Mouse (Mus musculus) liver, postnatal 0 days (tissue): Measurements from ENCODE around the gene Irf1. TPM values are rescaled to one million over a fixed set of nuclear protein-coding genes. Genes with fewer than 3 reads are reported as not detected.

ENCODE experiments used
- ATAC-seq: fragments of 200-750 bp; cut with Nextera tagmentation; 2 replicates; pipeline ENCODE4 v1.8.0; 2017; ENCODE audit warnings: mild to moderate bottlenecking, moderate library complexity
- DNase-seq: peaks from one replicate; pipeline ENCODE4 v3.0.0-alpha.2; 2016
- H3K27ac ChIP-seq: fragments of 300-500 bp; sonication (generic); 2 replicates; pipeline ENCODE4 v1.5.1; 2014; ENCODE audit warnings: antibody characterized with exemption, moderate library complexity, mild to moderate bottlenecking, low read depth
- H3K27me3 ChIP-seq: fragments of 300-500 bp; sonication (generic); 2 replicates; pipeline ENCODE4 v1.6.1; 2014; ENCODE audit warnings: low read length, control low read depth, mixed read lengths; ENCODE audit not compliant: insufficient read depth
- H3K36me3 ChIP-seq: fragments of 300-500 bp; sonication (generic); replicated peaks from 2 replicates; pipeline ENCODE4 v1.6.1; 2014; ENCODE audit warnings: mild to moderate bottlenecking, control low read depth, low read length, moderate library complexity, mixed read lengths; ENCODE audit not compliant: insufficient read depth
- H3K4me1 ChIP-seq: fragments of 300-500 bp; sonication (generic); 2 replicates; pipeline ENCODE4 v1.6.1; 2014; ENCODE audit warnings: antibody characterized with exemption, mild to moderate bottlenecking, control low read depth; ENCODE audit not compliant: insufficient read depth
- H3K4me2 ChIP-seq: fragments of 300-500 bp; sonication (generic); 2 replicates; pipeline ENCODE4 v1.6.1; 2014; ENCODE audit warnings: low read depth, mild to moderate bottlenecking, low read length, moderate library complexity, mixed read lengths
- H3K4me3 ChIP-seq: fragments of 300-500 bp; sonication (generic); 2 replicates; pipeline ENCODE4 v1.5.1; 2014; ENCODE audit warnings: low read depth, low read length
- H3K9ac ChIP-seq: fragments of 300-500 bp; sonication (generic); replicated peaks from 2 replicates; pipeline ENCODE4 v1.6.1; 2014; ENCODE audit warnings: mild to moderate bottlenecking, moderate library complexity
- H3K9me3 ChIP-seq: fragments of 300-500 bp; sonication (generic); 2 replicates; pipeline ENCODE4 v1.6.1; 2016; ENCODE audit warnings: mild to moderate bottlenecking, control low read depth, low read length, mixed read lengths
- CTCF ChIP-seq: sonication (generic); IDR thresholded peaks from 2 replicates; pipeline ENCODE4 v1.5.1; 2016; ENCODE audit warnings: antibody characterized with exemption, low read depth
- EP300 ChIP-seq: IDR thresholded peaks from 2 replicates; pipeline ENCODE4 v1.6.1; 2016; ENCODE audit warnings: antibody characterized with exemption, low read depth, mild to moderate bottlenecking
- WGBS: fragments of 180-500 bp; shearing (Covaris S2); extraction: QIAGEN DNeasy Blood & Tissue Kit; methylation state at CpG from one replicate; pipeline ENCODE4 v1.1.7; 2014; ENCODE audit not compliant: insufficient replicate concordance; 5-methylcytosine and 5-hydroxymethylcytosine counted together
- polyA plus RNA-seq: library from polyadenylated mRNA; unstranded; fragments of >200 nt; fragmentation: Nextera tagmentation; extraction: Ambion mirVana; gene quantifications from 2 replicates; pipeline ENCODE4 v1.2.1, GENCODE M21; 2015

Gene Irf1
- polyA plus RNA-seq, 1 experiment from 2014 or later: 22.0 TPM

DNA sequence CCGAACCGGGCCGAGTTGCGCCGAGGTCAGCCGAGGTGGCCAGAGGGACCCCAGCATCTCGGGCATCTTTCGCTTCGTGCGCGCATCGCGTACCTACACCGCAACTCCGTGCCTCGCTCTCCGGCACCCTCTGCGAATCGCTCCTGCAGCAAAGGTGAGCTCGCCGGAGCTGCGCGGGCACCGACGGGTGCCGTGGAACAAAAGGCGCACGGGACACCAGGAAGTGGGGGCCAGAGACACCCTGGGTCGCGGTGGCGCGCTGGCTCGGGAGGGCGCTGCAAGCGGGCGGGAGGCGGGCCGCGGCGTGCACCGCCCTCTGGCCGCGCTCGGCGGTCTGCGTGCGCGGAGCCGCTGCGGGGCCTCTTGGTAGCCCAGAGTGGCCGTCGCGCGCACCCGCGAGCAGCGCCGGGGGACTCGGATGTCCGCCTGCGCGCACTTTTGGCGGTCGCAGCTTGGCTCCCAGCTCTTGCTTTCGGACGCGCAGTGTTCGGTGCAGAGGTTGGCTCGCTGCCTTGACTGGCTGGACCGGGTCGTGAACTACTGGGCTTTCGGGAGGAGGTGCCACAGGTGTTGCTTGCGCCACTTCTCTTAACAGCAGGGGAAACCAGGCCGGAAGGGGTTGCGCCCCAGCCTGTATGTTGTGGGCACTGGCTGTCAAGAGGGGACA is 444 bp downstream of the Irf1 start:
- H3K4me3 ChIP-seq: peak overlapping the region; percentile 80
- TF ChIP-seq CTCF: peak; percentile 15; the same call in 1 of the 2 replicates
- TF ChIP-seq EP300: no peak
- H3K27ac ChIP-seq: peak overlapping the region; percentile 97
- peak; percentile 81 for DNase-seq
- peak; percentile 80 for ATAC-seq
- H3K4me1 ChIP-seq: peaks cover 24% of the 10 kb centered on the region
- H3K27me3 ChIP-seq: no peaks in the 10 kb centered on the region
- WGBS: under 1% methylated on average over 59 of the region's 75 CpGs
- H3K9ac ChIP-seq: peak overlapping the region; percentile 88
- H3K9me3 ChIP-seq: no peaks in the 10 kb centered on the region
- H3K36me3 ChIP-seq: peaks cover 29% of the 10 kb centered on the region
- peak overlapping the region; percentile 79 for H3K4me2 ChIP-seq

DNA sequence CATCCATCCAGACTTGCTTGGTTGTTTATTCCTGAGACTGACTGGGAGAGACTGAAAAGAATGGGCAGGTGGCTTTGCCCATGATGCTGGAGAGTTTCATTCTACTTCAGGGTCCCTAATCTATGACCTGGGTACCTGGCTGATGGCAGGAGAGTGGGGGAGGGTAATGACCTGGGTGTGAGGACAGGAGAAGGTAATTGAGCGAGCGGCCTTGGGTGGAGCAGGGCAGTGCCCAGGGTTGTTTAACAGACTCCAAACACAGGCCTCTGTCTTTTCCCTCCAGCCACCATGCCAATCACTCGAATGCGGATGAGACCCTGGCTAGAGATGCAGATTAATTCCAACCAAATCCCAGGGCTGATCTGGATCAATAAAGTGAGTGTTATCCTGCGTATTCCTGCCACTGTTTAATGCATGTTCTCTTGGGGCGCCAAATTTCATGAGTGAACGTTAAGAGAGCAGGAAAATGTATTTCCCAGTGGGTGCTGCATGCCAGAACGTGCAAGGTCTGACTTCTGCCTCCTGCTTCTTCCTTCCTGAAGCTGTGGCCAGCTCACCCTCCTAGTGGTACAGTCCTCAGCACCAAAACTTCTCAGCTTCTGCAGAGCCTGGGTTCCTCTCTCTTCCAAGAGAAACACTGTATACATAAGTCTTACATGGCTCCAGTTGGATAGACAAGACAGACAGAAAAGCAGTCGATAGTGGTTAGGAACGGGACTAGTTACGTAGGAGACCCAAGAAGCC is 1.4 kb downstream of the Irf1 start:
- DNase-seq (no peak), ATAC-seq (no peak)
- Histone ChIP-seq H3K4me2 (peak overlapping the region; percentile 79), H3K4me3 (peak overlapping the region; percentile 80), H3K27me3 (no peaks in the 10 kb centered on the region), H3K27ac (peak overlapping the region; percentile 97), H3K9ac (peak overlapping the region; percentile 88), H3K4me1 (peaks cover 24% of the 10 kb centered on the region), H3K36me3 (peaks cover 38% of the 10 kb centered on the region), H3K9me3 (no peaks in the 10 kb centered on the region)
- 53% methylated on average over 11 of the region's 11 CpGs for WGBS
- no peak for TF ChIP-seq EP300
- TF ChIP-seq CTCF: no peak

DNA sequence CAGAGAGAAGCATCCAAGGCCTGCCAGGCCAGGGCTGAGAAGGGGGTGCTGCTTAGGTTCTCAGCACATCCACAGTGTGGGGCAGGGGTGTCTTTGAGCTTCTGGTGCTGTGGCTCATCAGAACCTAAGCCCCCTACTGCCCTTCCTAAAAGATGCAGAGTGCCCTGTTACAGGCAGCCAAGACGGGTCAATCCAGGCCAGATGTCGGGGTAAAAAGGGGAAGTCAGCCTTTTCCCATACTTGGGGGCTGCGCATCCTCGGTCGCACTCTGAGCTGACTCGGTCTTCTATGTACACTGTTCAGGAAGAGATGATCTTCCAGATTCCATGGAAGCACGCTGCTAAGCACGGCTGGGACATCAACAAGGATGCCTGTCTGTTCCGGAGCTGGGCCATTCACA is 2.7 kb downstream of the Irf1 start:
- no peaks in the 10 kb centered on the region for H3K27me3 ChIP-seq
- WGBS: 47% methylated on average over 9 of the region's 9 CpGs
- peak overlapping the region; percentile 79 for H3K4me2 ChIP-seq
- TF ChIP-seq EP300 (no peak), CTCF (no peak)
- no peak overlapping the region for H3K27ac ChIP-seq
- ATAC-seq (no peak), DNase-seq (no peak)
- H3K4me3 ChIP-seq: no peak overlapping the region
- peaks cover 26% of the 10 kb centered on the region for H3K4me1 ChIP-seq
- no peak overlapping the region for H3K9ac ChIP-seq
- no peaks in the 10 kb centered on the region for H3K9me3 ChIP-seq
- H3K36me3 ChIP-seq: peaks cover 46% of the 10 kb centered on the region

GRCm38 (mm10) chr11:53773087-53773486 is 3.3 kb downstream of the Irf1 start, which contains the start of gene Gm17334:
Gm17334 (minus strand) TSS chr11:53773187.
- H3K4me2 ChIP-seq: peak within 1 kb of the TSS; percentile 79
- no peak within 1 kb of the TSS for H3K27ac ChIP-seq
- H3K9ac ChIP-seq: no peak within 1 kb of the TSS
- TF ChIP-seq EP300 (no peak), CTCF (no peak)
- H3K4me3 ChIP-seq: no peak within 1 kb of the TSS
- DNase-seq: no peak
- no peaks in the 10 kb centered on the region for H3K9me3 ChIP-seq
- 75% methylated on average over 5 of the region's 5 CpGs for WGBS
- H3K27me3 ChIP-seq: no peaks in the 10 kb centered on the region
- H3K36me3 ChIP-seq: peaks cover 51% of the 10 kb centered on the region
- H3K4me1 ChIP-seq: peaks cover 27% of the 10 kb centered on the region
- no peak for ATAC-seq

DNA sequence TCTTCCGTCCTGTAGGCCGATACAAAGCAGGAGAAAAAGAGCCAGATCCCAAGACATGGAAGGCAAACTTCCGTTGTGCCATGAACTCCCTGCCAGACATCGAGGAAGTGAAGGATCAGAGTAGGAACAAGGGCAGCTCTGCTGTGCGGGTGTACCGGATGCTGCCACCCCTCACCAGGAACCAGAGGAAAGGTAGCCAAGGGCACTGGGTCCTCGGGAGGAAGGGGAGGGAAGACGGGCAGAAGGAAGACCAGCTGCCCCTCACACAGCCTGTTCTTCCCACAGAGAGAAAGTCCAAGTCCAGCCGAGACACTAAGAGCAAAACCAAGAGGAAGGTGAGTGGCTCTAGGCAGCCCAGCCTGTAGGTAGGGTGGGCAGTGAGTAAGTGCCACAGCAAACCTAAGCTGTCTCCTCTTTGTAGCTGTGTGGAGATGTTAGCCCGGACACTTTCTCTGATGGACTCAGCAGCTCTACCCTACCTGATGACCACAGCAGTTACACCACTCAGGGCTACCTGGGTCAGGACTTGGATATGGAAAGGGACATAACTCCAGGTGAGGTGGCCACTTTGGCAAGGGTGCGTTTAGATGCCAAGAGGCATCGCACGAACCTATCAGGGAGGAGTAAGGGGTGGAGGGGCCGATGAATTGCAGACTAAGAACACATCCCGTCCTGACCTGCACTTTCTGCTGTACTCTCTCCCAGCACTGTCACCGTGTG is 4.0 kb downstream of the Irf1 start:
- no peak for TF ChIP-seq EP300
- no peak for TF ChIP-seq CTCF
- DNase-seq (no peak), ATAC-seq (no peak)
- Histone ChIP-seq H3K4me2 (no peak overlapping the region), H3K27me3 (no peaks in the 10 kb centered on the region), H3K36me3 (peaks cover 57% of the 10 kb centered on the region), H3K4me1 (peaks cover 25% of the 10 kb centered on the region), H3K27ac (no peak overlapping the region), H3K9me3 (no peaks in the 10 kb centered on the region), H3K4me3 (no peak overlapping the region), H3K9ac (no peak overlapping the region)
- WGBS: 79% methylated on average over 16 of the region's 16 CpGs

- no peaks in the 10 kb centered on the region for H3K9me3 ChIP-seq
- TF ChIP-seq EP300: no peak
- TF ChIP-seq CTCF: no peak
- 72% methylated on average over 13 of the region's 13 CpGs for WGBS
- no peak overlapping the region for H3K4me3 ChIP-seq
- H3K36me3 ChIP-seq: peaks cover 57% of the 10 kb centered on the region
- H3K27me3 ChIP-seq: no peaks in the 10 kb centered on the region
- no peak overlapping the region for H3K4me2 ChIP-seq
- DNase-seq (no peak), ATAC-seq (no peak)
- peaks cover 22% of the 10 kb centered on the region for H3K4me1 ChIP-seq
- no peak overlapping the region; the same call in 1 of the 2 replicates for H3K9ac ChIP-seq
- H3K27ac ChIP-seq: no peak overlapping the region
Measured at GRCm38 (mm10) chr11:53774659-53775255, 4.9 kb downstream of the Irf1 start.
